Mouse (Mus musculus) cortical plate, adult 2 months (tissue): ENCODE data around the gene Slc47a2.

Source experiments
- CTCF ChIP-seq: fragments of 200-500 bp; IDR thresholded peaks from 2 replicates; pipeline ENCODE4 v1.5.1; 2011; ENCODE audit warnings: mild to moderate bottlenecking, control low read depth, low read length; ENCODE audit not compliant: insufficient read depth; ENCODE audit errors: extremely low read depth
- POLR2A ChIP-seq: fragments of 200-500 bp; IDR thresholded peaks from 2 replicates; pipeline ENCODE4 v1.6.1; 2011; ENCODE audit warnings: mild to moderate bottlenecking, low read length, control low read depth; ENCODE audit not compliant: insufficient read depth; ENCODE audit errors: extremely low read depth

- TF ChIP-seq CTCF: no peak
- TF ChIP-seq POLR2A: no peak
These were observed 35.4 kb upstream of the Slc47a2 start, which contains the start of gene Slc47a1 for GRCm38 (mm10) chr11:61377881-61378613.
